Mouse (Mus musculus): ENCODE results near the gene Gpr19. TPM values are rescaled to one million over a fixed set of nuclear protein-coding genes. Genes with fewer than 3 reads are reported as not detected.

The Gpr19 gene
- polyA plus RNA-seq, 1 experiment from 2014 or later: 13.2 TPM

- H3K4me1 ChIP-seq (ENCODE audit: control insufficient read depth, insufficient read depth, low read length): no peaks in the 10 kb centered on the region
- H3K36me3 ChIP-seq (replicated peaks; ENCODE audit: control insufficient read depth, insufficient read depth, low read depth, low read length): no peaks in the 10 kb centered on the region
- peak overlapping the region; percentile 47; the same call in 1 of the 2 replicates for H3K27ac ChIP-seq (replicated peaks; ENCODE audit: low read depth, low read length)
- H3K4me2 ChIP-seq (ENCODE audit: low read depth, low read length): no peak overlapping the region; the same call in 1 of the 2 replicates
- WGBS: 2% methylated on average over 4 of the region's 4 CpGs
- H3K9me3 ChIP-seq (replicated peaks; ENCODE audit: control insufficient read depth, low read length): no peaks in the 10 kb centered on the region
- H3K9ac ChIP-seq (replicated peaks; ENCODE audit: low read length): no peak overlapping the region
- H3K27me3 ChIP-seq (ENCODE audit: control insufficient read depth, insufficient read depth, low read length): no peaks in the 10 kb centered on the region
- H3K4me3 ChIP-seq (ENCODE audit: low read depth, low read length): no peak overlapping the region
- DNase-seq (ENCODE audit: low spot score): peak; percentile 58
- peak; percentile 36; the same call in 1 of the 2 replicates for ATAC-seq (replicated peaks; ENCODE audit: insufficient number of reproducible peaks, low FRiP score, low TSS enrichment, low read depth)
Observed at GRCm38 (mm10) chr6:134888563-134889017, 9.8 kb downstream of the Gpr19 start.

GRCm38 (mm10) chr6:134887711-134888449, 10.5 kb downstream of the Gpr19 start:
- Histone ChIP-seq H3K9ac (replicated peaks; ENCODE audit: low read length) (peak overlapping the region; percentile 49; the same call in 1 of the 2 replicates), H3K9me3 (replicated peaks; ENCODE audit: control insufficient read depth, low read length) (no peaks in the 10 kb centered on the region), H3K4me3 (ENCODE audit: low read depth, low read length) (peak overlapping the region; percentile 24), H3K36me3 (replicated peaks; ENCODE audit: control insufficient read depth, insufficient read depth, low read depth, low read length) (no peaks in the 10 kb centered on the region), H3K4me2 (ENCODE audit: low read depth, low read length) (peak overlapping the region; percentile 35), H3K4me1 (ENCODE audit: control insufficient read depth, insufficient read depth, low read length) (no peaks in the 10 kb centered on the region), H3K27ac (replicated peaks; ENCODE audit: low read depth, low read length) (no peak overlapping the region), H3K27me3 (ENCODE audit: control insufficient read depth, insufficient read depth, low read length) (no peaks in the 10 kb centered on the region)
- peak; percentile 88 for DNase-seq (ENCODE audit: low spot score)
- peak; percentile 63 for ATAC-seq (replicated peaks; ENCODE audit: insufficient number of reproducible peaks, low FRiP score, low TSS enrichment, low read depth)
- under 1% methylated on average over 10 of the region's 10 CpGs for WGBS

GRCm38 (mm10) chr6:134887008-134887407, 11.4 kb downstream of the Gpr19 start:
- Histone ChIP-seq H3K36me3 (replicated peaks; ENCODE audit: control insufficient read depth, insufficient read depth, low read depth, low read length) (no peaks in the 10 kb centered on the region), H3K9ac (replicated peaks; ENCODE audit: low read length) (peak overlapping the region; percentile 14; the same call in 1 of the 2 replicates), H3K27me3 (ENCODE audit: control insufficient read depth, insufficient read depth, low read length) (no peaks in the 10 kb centered on the region), H3K9me3 (replicated peaks; ENCODE audit: control insufficient read depth, low read length) (no peaks in the 10 kb centered on the region), H3K4me2 (ENCODE audit: low read depth, low read length) (peak overlapping the region; percentile 14), H3K4me1 (ENCODE audit: control insufficient read depth, insufficient read depth, low read length) (no peaks in the 10 kb centered on the region), H3K4me3 (ENCODE audit: low read depth, low read length) (peak overlapping the region; percentile 24), H3K27ac (replicated peaks; ENCODE audit: low read depth, low read length) (no peak overlapping the region)
- 34% methylated on average over 5 of the region's 5 CpGs for WGBS
- ATAC-seq (replicated peaks; ENCODE audit: insufficient number of reproducible peaks, low FRiP score, low TSS enrichment, low read depth) (no peak), DNase-seq (ENCODE audit: low spot score) (no peak)

- no peaks in the 10 kb centered on the region for H3K36me3 ChIP-seq (replicated peaks; ENCODE audit: control insufficient read depth, insufficient read depth, low read depth, low read length)
- no peak overlapping the region for H3K4me2 ChIP-seq (ENCODE audit: low read depth, low read length)
- H3K9ac ChIP-seq (replicated peaks; ENCODE audit: low read length): no peak overlapping the region
- H3K9me3 ChIP-seq (replicated peaks; ENCODE audit: control insufficient read depth, low read length): no peaks in the 10 kb centered on the region
- no peak overlapping the region for H3K27ac ChIP-seq (replicated peaks; ENCODE audit: low read depth, low read length)
- ATAC-seq (replicated peaks; ENCODE audit: insufficient number of reproducible peaks, low FRiP score, low TSS enrichment, low read depth) (no peak), DNase-seq (ENCODE audit: low spot score) (no peak)
- no peaks in the 10 kb centered on the region for H3K27me3 ChIP-seq (ENCODE audit: control insufficient read depth, insufficient read depth, low read length)
- no peak overlapping the region; the same call in 1 of the 2 replicates for H3K4me3 ChIP-seq (ENCODE audit: low read depth, low read length)
- no peaks in the 10 kb centered on the region for H3K4me1 ChIP-seq (ENCODE audit: control insufficient read depth, insufficient read depth, low read length)
- 86% methylated on average over 8 of the region's 8 CpGs for WGBS
Observed at GRCm38 (mm10) chr6:134886475-134886874, 11.9 kb downstream of the Gpr19 start.

- Histone ChIP-seq H3K27ac (replicated peaks; ENCODE audit: low read depth, low read length) (no peak overlapping the region), H3K9ac (replicated peaks; ENCODE audit: low read length) (no peak overlapping the region), H3K9me3 (replicated peaks; ENCODE audit: control insufficient read depth, low read length) (no peaks in the 10 kb centered on the region), H3K4me3 (ENCODE audit: low read depth, low read length) (no peak overlapping the region), H3K4me2 (ENCODE audit: low read depth, low read length) (no peak overlapping the region), H3K4me1 (ENCODE audit: control insufficient read depth, insufficient read depth, low read length) (no peaks in the 10 kb centered on the region), H3K36me3 (replicated peaks; ENCODE audit: control insufficient read depth, insufficient read depth, low read depth, low read length) (no peaks in the 10 kb centered on the region), H3K27me3 (ENCODE audit: control insufficient read depth, insufficient read depth, low read length) (no peaks in the 10 kb centered on the region)
- 95% methylated on average over 2 of the region's 2 CpGs for WGBS
- DNase-seq (ENCODE audit: low spot score): no peak
- no peak for ATAC-seq (replicated peaks; ENCODE audit: insufficient number of reproducible peaks, low FRiP score, low TSS enrichment, low read depth)
Observed at GRCm38 (mm10) chr6:134885515-134885914, 12.9 kb downstream of the Gpr19 start.

- DNase-seq (ENCODE audit: low spot score) (no peak), ATAC-seq (replicated peaks; ENCODE audit: insufficient number of reproducible peaks, low FRiP score, low TSS enrichment, low read depth) (no peak)
- Histone ChIP-seq H3K27ac (replicated peaks; ENCODE audit: low read depth, low read length) (no peak overlapping the region), H3K4me2 (ENCODE audit: low read depth, low read length) (no peak overlapping the region), H3K9me3 (replicated peaks; ENCODE audit: control insufficient read depth, low read length) (no peaks in the 10 kb centered on the region), H3K27me3 (ENCODE audit: control insufficient read depth, insufficient read depth, low read length) (no peaks in the 10 kb centered on the region), H3K4me1 (ENCODE audit: control insufficient read depth, insufficient read depth, low read length) (no peaks in the 10 kb centered on the region), H3K9ac (replicated peaks; ENCODE audit: low read length) (no peak overlapping the region), H3K4me3 (ENCODE audit: low read depth, low read length) (no peak overlapping the region), H3K36me3 (replicated peaks; ENCODE audit: control insufficient read depth, insufficient read depth, low read depth, low read length) (no peaks in the 10 kb centered on the region)
- WGBS: 89% methylated on average over 4 of the region's 4 CpGs
Observed at GRCm38 (mm10) chr6:134883661-134884060, 14.7 kb downstream of the Gpr19 start.

- no peaks in the 10 kb centered on the region for H3K4me1 ChIP-seq (ENCODE audit: control insufficient read depth, insufficient read depth, low read length)
- H3K9ac ChIP-seq (replicated peaks; ENCODE audit: low read length): no peak overlapping the region
- WGBS: 65% methylated on average over 2 of the region's 2 CpGs
- no peak overlapping the region for H3K4me3 ChIP-seq (ENCODE audit: low read depth, low read length)
- no peak overlapping the region for H3K27ac ChIP-seq (replicated peaks; ENCODE audit: low read depth, low read length)
- H3K4me2 ChIP-seq (ENCODE audit: low read depth, low read length): no peak overlapping the region
- no peaks in the 10 kb centered on the region for H3K36me3 ChIP-seq (replicated peaks; ENCODE audit: control insufficient read depth, insufficient read depth, low read depth, low read length)
- ATAC-seq (replicated peaks; ENCODE audit: insufficient number of reproducible peaks, low FRiP score, low TSS enrichment, low read depth): no peak
- H3K9me3 ChIP-seq (replicated peaks; ENCODE audit: control insufficient read depth, low read length): no peaks in the 10 kb centered on the region
- no peaks in the 10 kb centered on the region for H3K27me3 ChIP-seq (ENCODE audit: control insufficient read depth, insufficient read depth, low read length)
- DNase-seq (ENCODE audit: low spot score): no peak
Observed at GRCm38 (mm10) chr6:134880046-134880445, 18.3 kb downstream of the Gpr19 start.

- Histone ChIP-seq H3K9me3 (replicated peaks; ENCODE audit: control insufficient read depth, low read length) (no peaks in the 10 kb centered on the region), H3K27me3 (ENCODE audit: control insufficient read depth, insufficient read depth, low read length) (no peaks in the 10 kb centered on the region), H3K36me3 (replicated peaks; ENCODE audit: control insufficient read depth, insufficient read depth, low read depth, low read length) (no peaks in the 10 kb centered on the region), H3K9ac (replicated peaks; ENCODE audit: low read length) (no peak overlapping the region), H3K27ac (replicated peaks; ENCODE audit: low read depth, low read length) (no peak overlapping the region), H3K4me3 (ENCODE audit: low read depth, low read length) (no peak overlapping the region), H3K4me2 (ENCODE audit: low read depth, low read length) (no peak overlapping the region), H3K4me1 (ENCODE audit: control insufficient read depth, insufficient read depth, low read length) (no peaks in the 10 kb centered on the region)
- ATAC-seq (replicated peaks; ENCODE audit: insufficient number of reproducible peaks, low FRiP score, low TSS enrichment, low read depth) (no peak), DNase-seq (ENCODE audit: low spot score) (no peak)
- 94% methylated on average over 5 of the region's 5 CpGs for WGBS
Observed at GRCm38 (mm10) chr6:134879556-134879955, 18.8 kb downstream of the Gpr19 start.
